Mouse (Mus musculus): Measurements from ENCODE around the gene Qrich2.

DNA sequence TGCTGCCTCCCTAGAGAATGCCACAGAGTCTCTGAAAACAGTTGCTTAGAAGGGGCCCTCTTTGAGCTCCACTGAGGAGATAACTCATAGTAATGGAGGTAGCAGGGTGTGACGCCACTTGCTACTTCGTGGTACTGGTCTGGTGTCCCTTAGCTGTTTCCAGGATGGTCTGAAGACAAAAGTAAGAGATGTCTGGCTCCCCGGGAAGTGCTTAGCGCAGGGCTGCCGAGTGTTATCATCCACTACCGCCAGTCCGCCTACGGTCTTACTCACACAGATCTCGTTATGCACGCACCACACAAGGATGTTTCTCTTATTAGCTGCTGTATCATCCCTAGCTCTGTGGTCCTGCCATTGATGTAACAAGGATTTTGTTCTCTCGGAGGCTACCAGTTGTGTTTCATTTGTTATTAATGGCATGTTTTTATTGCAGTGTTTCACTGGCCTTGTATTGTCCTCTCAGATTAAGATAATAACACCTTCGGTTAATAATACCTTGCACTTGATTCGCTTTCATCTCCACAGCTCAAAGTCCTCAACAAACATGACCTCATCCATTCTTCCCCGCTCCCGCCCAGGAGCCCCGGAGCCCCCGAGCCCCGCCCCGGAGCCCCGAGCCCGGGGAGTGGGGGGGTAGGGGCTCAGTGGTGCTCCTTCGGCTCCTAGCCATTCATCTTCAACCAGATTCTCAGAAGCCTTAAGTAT lies 35.2 kb downstream of the Qrich2 start:
- no peak for TF ChIP-seq CTCF (IDR thresholded peaks at IDR 0.05; ENCODE audit: extremely low read depth, insufficient read depth, low read length)
- TF ChIP-seq POLR2A (IDR thresholded peaks at IDR 0.05; ENCODE audit: extremely low read depth, insufficient read depth, low read length): no peak

All from cortical plate, adult 2 months (tissue).